Mouse (Mus musculus) intestine, embryonic 14.5 days (tissue): ENCODE results near the gene Stt3a. TPM values are rescaled to one million over a fixed set of nuclear protein-coding genes. Genes with fewer than 3 reads are reported as not detected.

Experiments
- ATAC-seq: fragments of 200-750 bp; cut with Nextera tagmentation; replicated peaks from 2 replicates; pipeline ENCODE4 v1.8.0; 2017; ENCODE audit warnings: low read depth, moderate number of reproducible peaks, moderate TSS enrichment, moderate library complexity; ENCODE audit not compliant: low FRiP score, low TSS enrichment
- DNase-seq: peaks from one replicate; pipeline ENCODE4 v3.0.0-alpha.2; 2018; ENCODE audit warnings: low spot score
- H3K27ac ChIP-seq: fragments of 300-500 bp; sonication (generic); 2 replicates; pipeline ENCODE4 v1.5.1; 2014; ENCODE audit warnings: low read depth, mild to moderate bottlenecking, control low read depth
- H3K27me3 ChIP-seq: fragments of 300-500 bp; sonication (generic); replicated peaks from 2 replicates; pipeline ENCODE4 v1.6.1; 2014; ENCODE audit warnings: low read length, control low read depth; ENCODE audit not compliant: control insufficient read depth, insufficient read depth
- H3K36me3 ChIP-seq: fragments of 300-500 bp; sonication (generic); 2 replicates; pipeline ENCODE4 v1.6.1; 2014; ENCODE audit warnings: low read length, control low read depth; ENCODE audit not compliant: control insufficient read depth, insufficient read depth
- H3K4me1 ChIP-seq: fragments of 300-500 bp; sonication (generic); replicated peaks from 2 replicates; pipeline ENCODE4 v1.6.1; 2014; ENCODE audit warnings: low read length, control low read depth, mixed read lengths; ENCODE audit not compliant: control insufficient read depth, insufficient read depth
- H3K4me2 ChIP-seq: fragments of 300-500 bp; sonication (generic); 2 replicates; pipeline ENCODE4 v1.6.1; 2014; ENCODE audit warnings: low read length
- H3K4me3 ChIP-seq: fragments of 300-500 bp; sonication (generic); 2 replicates; pipeline ENCODE4 v1.5.1; 2014; ENCODE audit warnings: low read depth, low read length, control low read depth, mixed read lengths
- H3K9ac ChIP-seq: fragments of 300-500 bp; sonication (generic); 2 replicates; pipeline ENCODE4 v1.6.1; 2014; ENCODE audit warnings: mild to moderate bottlenecking, low read length
- H3K9me3 ChIP-seq: fragments of 300-500 bp; sonication (generic); 2 replicates; pipeline ENCODE4 v1.6.1; 2016; ENCODE audit warnings: low read length, control low read depth; ENCODE audit not compliant: control insufficient read depth
- WGBS: fragments of 180-500 bp; shearing (Covaris S2); extraction: QIAGEN DNeasy Blood & Tissue Kit; methylation state at CpG from one replicate; pipeline ENCODE4 v1.1.7; 2014; 5-methylcytosine and 5-hydroxymethylcytosine counted together
- polyA plus RNA-seq: library from polyadenylated mRNA; unstranded; fragments of >200 nt; fragmentation: Nextera tagmentation; extraction: Ambion mirVana; gene quantifications from 2 replicates; pipeline ENCODE4 v1.2.1, GENCODE M21; 2014

The Stt3a gene
- polyA plus RNA-seq, 1 experiment from 2014 or later = 243 TPM

DNA sequence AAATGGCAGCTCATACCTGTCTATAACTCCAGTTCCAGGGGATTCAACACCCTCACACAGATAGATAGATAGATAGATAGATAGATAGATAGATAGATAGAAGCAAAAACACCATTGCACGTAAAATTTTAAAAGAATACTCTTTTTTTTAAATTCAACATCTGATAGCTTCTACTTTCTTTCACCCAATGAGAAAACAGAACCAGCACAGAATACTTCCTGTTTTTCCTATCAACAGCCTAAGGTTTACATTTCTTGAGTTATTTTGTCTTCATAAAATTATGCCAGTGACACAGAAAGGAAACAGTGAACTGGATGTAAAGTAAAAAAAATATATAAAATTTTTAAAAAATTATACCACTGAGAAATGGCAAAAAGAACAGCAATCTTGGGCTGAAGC is 3.1 kb downstream of the Stt3a start:
- Histone ChIP-seq H3K9ac (no peak overlapping the region), H3K4me2 (no peak overlapping the region), H3K4me3 (no peak overlapping the region), H3K27ac (no peak overlapping the region), H3K9me3 (no peaks in the 10 kb centered on the region), H3K36me3 (peaks cover 52% of the 10 kb centered on the region), H3K27me3 (no peaks in the 10 kb centered on the region), H3K4me1 (peaks cover 5% of the 10 kb centered on the region)
- ATAC-seq (no peak), DNase-seq (no peak)
- 97% methylated on average over 1 of the region's 1 CpGs for WGBS

- Histone ChIP-seq H3K36me3 (peaks cover 38% of the 10 kb centered on the region), H3K27me3 (no peaks in the 10 kb centered on the region), H3K4me3 (peak within 1 kb of the TSS; percentile 74), H3K4me1 (peaks cover 14% of the 10 kb centered on the region; the same call in 1 of the 2 replicates), H3K9ac (peak within 1 kb of the TSS; percentile 86), H3K9me3 (no peaks in the 10 kb centered on the region), H3K27ac (peak within 1 kb of the TSS; percentile 96), H3K4me2 (peak within 1 kb of the TSS; percentile 74)
- ATAC-seq = peak; percentile 7; the same call in 1 of the 2 replicates
- 3% methylated on average over 12 of the region's 12 CpGs for WGBS
- DNase-seq = peak; percentile 54
Observed at GRCm38 (mm10) chr9:36727034-36727755, 40.3 kb downstream of the Stt3a start, which contains the start of gene Chek1. Gene Chek1, minus strand, starts transcription at chr9:36727065.

DNA sequence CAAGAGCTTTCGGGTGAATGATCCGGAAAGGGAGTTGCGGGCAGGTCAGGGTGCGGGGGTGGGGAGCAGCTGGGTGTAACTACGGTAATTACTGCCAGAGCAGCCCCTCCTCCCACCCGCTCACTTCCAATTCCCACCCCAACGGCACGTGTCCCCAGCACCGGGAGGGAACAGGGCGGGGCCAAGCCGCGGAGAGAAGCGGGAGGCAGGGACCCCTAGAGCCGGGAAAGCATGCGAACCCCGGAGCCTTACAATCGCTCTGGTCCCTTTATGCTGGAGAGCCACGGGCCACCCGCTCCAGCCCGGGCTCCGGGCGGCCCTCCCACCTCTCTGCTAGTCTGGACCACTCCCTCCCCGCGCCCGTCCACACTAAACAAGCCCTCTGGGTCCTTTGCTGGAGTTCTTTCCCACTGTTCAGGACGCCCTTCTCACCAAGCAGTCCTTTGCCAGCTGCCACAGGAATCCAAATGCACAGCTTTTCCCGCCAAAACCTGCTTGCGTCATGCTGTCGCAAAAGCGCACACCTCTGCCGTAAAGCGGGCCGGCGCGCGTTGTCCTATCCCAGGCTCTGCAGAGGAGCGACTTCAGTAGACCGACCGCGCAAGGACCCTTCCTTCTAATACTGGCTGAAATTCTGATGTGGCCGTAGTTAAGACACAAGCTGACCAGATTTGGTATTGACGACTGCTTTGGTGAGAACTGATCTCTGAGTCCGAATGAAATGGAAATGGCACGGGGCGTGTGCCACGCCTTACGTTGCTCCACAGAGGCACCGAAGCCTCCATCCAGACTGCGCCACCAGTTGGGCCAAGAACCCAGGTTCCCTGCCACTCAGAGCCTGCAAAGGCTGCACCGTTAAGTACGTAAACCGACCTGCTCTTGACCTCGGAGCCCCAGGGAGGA is 41.1 kb downstream of the Stt3a start:
- H3K9ac ChIP-seq = peak overlapping the region; percentile 86
- peak overlapping the region; percentile 96 for H3K27ac ChIP-seq
- DNase-seq = peak; percentile 99
- H3K9me3 ChIP-seq = no peaks in the 10 kb centered on the region
- H3K27me3 ChIP-seq = no peaks in the 10 kb centered on the region
- peak overlapping the region; percentile 74 for H3K4me3 ChIP-seq
- ATAC-seq = peak; percentile 96
- H3K4me2 ChIP-seq = peak overlapping the region; percentile 74
- H3K4me1 ChIP-seq = peaks cover 14% of the 10 kb centered on the region; the same call in 1 of the 2 replicates
- WGBS = under 1% methylated on average over 49 of the region's 53 CpGs
- peaks cover 38% of the 10 kb centered on the region for H3K36me3 ChIP-seq

DNA sequence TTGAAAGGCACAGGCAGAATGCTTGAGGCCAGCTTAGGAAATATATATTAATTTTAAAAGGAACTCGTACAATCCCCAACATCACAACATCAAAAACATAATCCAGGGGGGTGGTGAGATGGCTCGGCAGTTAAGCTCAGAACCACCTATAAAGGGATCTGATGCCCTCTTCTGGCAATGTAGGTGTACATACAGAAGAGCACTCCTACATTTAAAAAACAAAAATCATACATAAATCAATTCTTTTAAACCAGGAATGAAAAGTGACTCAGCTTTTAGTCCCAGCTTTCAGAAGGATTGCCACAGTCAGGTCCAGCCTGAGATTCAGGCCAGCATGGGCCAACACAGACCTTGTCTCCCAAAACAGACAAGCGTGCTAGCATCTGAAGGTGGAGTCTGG is 50.9 kb downstream of the Stt3a start:
- DNase-seq (no peak), ATAC-seq (no peak)
- peaks cover 68% of the 10 kb centered on the region for H3K36me3 ChIP-seq
- no peak overlapping the region for H3K4me3 ChIP-seq
- no peaks in the 10 kb centered on the region for H3K27me3 ChIP-seq
- H3K9me3 ChIP-seq = no peaks in the 10 kb centered on the region
- H3K4me1 ChIP-seq = no peaks in the 10 kb centered on the region
- no peak overlapping the region for H3K9ac ChIP-seq
- H3K4me2 ChIP-seq = no peak overlapping the region
- 76% methylated on average over 3 of the region's 3 CpGs for WGBS
- no peak overlapping the region for H3K27ac ChIP-seq

GRCm38 (mm10) chr9:36707304-36707703 is 60.2 kb downstream of the Stt3a start:
- Histone ChIP-seq H3K4me3 (no peak overlapping the region), H3K27ac (no peak overlapping the region), H3K4me2 (no peak overlapping the region), H3K4me1 (no peaks in the 10 kb centered on the region), H3K9me3 (no peaks in the 10 kb centered on the region), H3K27me3 (no peaks in the 10 kb centered on the region), H3K9ac (no peak overlapping the region), H3K36me3 (peaks cover 31% of the 10 kb centered on the region)
- WGBS = 94% methylated on average over 6 of the region's 6 CpGs
- DNase-seq (no peak), ATAC-seq (no peak)

GRCm38 (mm10) chr9:36705923-36706322 is 61.6 kb downstream of the Stt3a start:
- ATAC-seq = no peak
- H3K9me3 ChIP-seq = no peaks in the 10 kb centered on the region
- 85% methylated on average over 3 of the region's 3 CpGs for WGBS
- no peak overlapping the region for H3K9ac ChIP-seq
- no peak overlapping the region for H3K27ac ChIP-seq
- no peaks in the 10 kb centered on the region for H3K4me1 ChIP-seq
- no peak overlapping the region for H3K4me2 ChIP-seq
- peaks cover 24% of the 10 kb centered on the region for H3K36me3 ChIP-seq
- no peak for DNase-seq
- H3K27me3 ChIP-seq = no peaks in the 10 kb centered on the region
- H3K4me3 ChIP-seq = no peak overlapping the region

- WGBS = 94% methylated on average over 10 of the region's 10 CpGs
- no peak overlapping the region for H3K9ac ChIP-seq
- H3K4me1 ChIP-seq = no peaks in the 10 kb centered on the region
- no peak overlapping the region for H3K4me2 ChIP-seq
- H3K36me3 ChIP-seq = no peaks in the 10 kb centered on the region
- H3K4me3 ChIP-seq = no peak overlapping the region
- H3K27ac ChIP-seq = no peak overlapping the region
- no peak for DNase-seq
- H3K27me3 ChIP-seq = no peaks in the 10 kb centered on the region
- ATAC-seq = no peak
- H3K9me3 ChIP-seq = no peaks in the 10 kb centered on the region
Observed at GRCm38 (mm10) chr9:36694276-36694675, 73.2 kb downstream of the Stt3a start.

DNA sequence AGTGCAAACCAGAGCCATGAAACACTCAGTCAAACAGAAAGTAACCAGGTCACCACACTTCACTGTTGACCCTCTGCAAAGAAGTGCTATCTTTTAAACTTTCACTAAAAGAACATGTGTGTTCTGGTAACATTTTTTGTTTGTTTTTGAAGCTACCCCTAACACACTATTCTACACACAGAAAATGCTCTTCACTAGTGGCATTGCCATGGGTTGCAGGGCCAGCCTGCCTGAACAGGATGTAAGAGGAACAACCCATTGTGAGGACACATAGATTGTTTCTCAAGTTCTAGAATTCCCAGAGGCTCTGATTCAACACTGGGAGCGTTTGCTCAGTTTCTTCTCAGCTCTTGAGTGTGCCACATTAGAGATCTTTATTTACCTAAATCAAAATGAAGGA is 74.6 kb downstream of the Stt3a start, which contains the start of gene Acrv1:
Acrv1 (plus strand) TSS at position 301 of the 400 bp plus-strand sequence.
- no peaks in the 10 kb centered on the region for H3K27me3 ChIP-seq
- ATAC-seq (no peak), DNase-seq (no peak)
- no peak within 1 kb of the TSS for H3K9ac ChIP-seq
- no peak within 1 kb of the TSS for H3K4me2 ChIP-seq
- 72% methylated on average over 1 of the region's 1 CpGs for WGBS
- no peaks in the 10 kb centered on the region for H3K9me3 ChIP-seq
- H3K36me3 ChIP-seq = no peaks in the 10 kb centered on the region
- no peak within 1 kb of the TSS for H3K27ac ChIP-seq
- H3K4me3 ChIP-seq = no peak within 1 kb of the TSS
- H3K4me1 ChIP-seq = no peaks in the 10 kb centered on the region
